Mouse (Mus musculus): Measurements from ENCODE around the gene Reln.

GRCm38 (mm10) chr5:22262351-22262765 lies 82.1 kb downstream of the Reln start:
- TF ChIP-seq CTCF (IDR thresholded peaks at IDR 0.05; ENCODE audit: extremely low read depth, insufficient read depth, low read length): no peak
- TF ChIP-seq POLR2A (IDR thresholded peaks at IDR 0.05; ENCODE audit: extremely low read depth, insufficient read depth, low read length): no peak
